Mouse (Mus musculus): Measurements from ENCODE around the gene Fzr1.

Fzr1 gene

GRCm38 (mm10) chr10:81318589-81319329, 59.6 kb downstream of the Fzr1 start:
- no peak for DNase-seq (ENCODE audit: low read depth, low spot score)
- Histone ChIP-seq H3K36me3 (ENCODE audit: control insufficient read depth, insufficient read depth, low read length, poor library complexity, severe bottlenecking) (peaks cover 14% of the 10 kb centered on the region; the same call in 1 of the 2 replicates), H3K27me3 (ENCODE audit: control insufficient read depth, insufficient read depth, low read length, poor library complexity, severe bottlenecking) (no peaks in the 10 kb centered on the region)

- H3K27me3 ChIP-seq (ENCODE audit: control insufficient read depth, insufficient read depth, low read length, poor library complexity, severe bottlenecking), result no peaks in the 10 kb centered on the region
- peaks cover 16% of the 10 kb centered on the region for H3K36me3 ChIP-seq (ENCODE audit: control insufficient read depth, insufficient read depth, low read length, poor library complexity, severe bottlenecking)
- no peak for DNase-seq (ENCODE audit: low read depth, low spot score)
These were observed 61.0 kb downstream of the Fzr1 start for GRCm38 (mm10) chr10:81317273-81317672.

- Histone ChIP-seq H3K27me3 (ENCODE audit: control insufficient read depth, insufficient read depth, low read length, poor library complexity, severe bottlenecking) (no peaks in the 10 kb centered on the region), H3K36me3 (ENCODE audit: control insufficient read depth, insufficient read depth, low read length, poor library complexity, severe bottlenecking) (peaks cover 19% of the 10 kb centered on the region)
- DNase-seq (ENCODE audit: low read depth, low spot score), result peak; percentile 67
These were observed 61.8 kb downstream of the Fzr1 start for GRCm38 (mm10) chr10:81316338-81317060.
